Mouse (Mus musculus) left cerebral cortex, adult 2 months (tissue): ENCODE data around the gene Rpl12. TPM values are rescaled to one million over a fixed set of nuclear protein-coding genes. Genes with fewer than 3 reads are reported as not detected.
A peak's percentile ranks its signal among the peaks of the same experiment; 100 is the strongest.

Experiments used
- DNase-seq, 2 experiments: peaks; one replicate each; pipeline ENCODE4 v3.0.0; 2021 to 2022; ENCODE audit warnings: low spot score in 2 of 2, mixed read lengths in 1 of 2; ENCODE audit errors: extremely low spot score in 1 of 2
- H3K27ac ChIP-seq: fragments of 200-600 bp; 2 replicates; pipeline ENCODE4 v1.8.1; 2022
- H3K4me3 ChIP-seq: fragments of 200-600 bp; 2 replicates; pipeline ENCODE4 v1.8.1; 2022
- CTCF ChIP-seq: fragments of 200-600 bp; IDR thresholded peaks from 2 replicates; pipeline ENCODE4 v1.8.1; 2022; ENCODE audit warnings: antibody characterized with exemption, mild to moderate bottlenecking, moderate library complexity
- intact Hi-C: fragments of 180-260 bp; cut with DNase I; formaldehyde crosslinking; loops from one replicate; pipeline ENCODE4 v1.15.1; 2025
- long read RNA-seq, 2 experiments: library from polyadenylated mRNA; stranded (forward); transcript quantifications; one replicate each; pipeline ENCODE4 v2.0.0; 2021; ENCODE audit warnings: borderline mapping rate in 2 of 2
- total RNA-seq, 2 experiments: library from RNA; stranded (reverse); gene quantifications; 2 replicates each; pipeline ENCODE4 v1.2.3; 2021

Rpl12 gene
- 100 to 1,000 TPM; 110 to 129 TPM for total RNA-seq
- long read RNA-seq, experiment 1, transcript Rpl12-203 (7 exons, 1,242 nt) = major isoform, 14 of 16 reads
- long read RNA-seq, experiment 1, partial matches to known transcripts = 1 of 16 reads
- long read RNA-seq, experiment 1, other reads (novel, unspliced or antisense) = 1 of 16 reads
- long read RNA-seq, experiment 2, transcript Rpl12-203 (7 exons, 1,242 nt) = major isoform, 9 of 12 reads
- long read RNA-seq, experiment 2, partial matches to known transcripts = 0 of 12 reads
- long read RNA-seq, experiment 2, other reads (novel, unspliced or antisense) = 2 of 12 reads

GRCm38 (mm10) chr2:32961192-32961995 is at the start of gene Rpl12, which contains the start of gene Lrsam1:
Rpl12 (plus strand) TSS chr2:32961559.
Lrsam1 (minus strand) TSS chr2:32961614.
- Histone ChIP-seq H3K4me3 (peak within 1 kb of the TSS; percentile 73), H3K27ac (peak within 1 kb of the TSS; percentile 92)
- intact Hi-C loops = no loop called here
- no peak for TF ChIP-seq CTCF
- peak; percentile 90 to 93 for DNase-seq

GRCm38 (mm10) chr2:32911639-32912182 is 49.6 kb upstream of the Rpl12 start:
- no peak overlapping the region for H3K27ac ChIP-seq
- intact Hi-C loops = loop anchor here (1.0 to 5.0 kb wide), 3 partner anchors 35 to 134 kb away; partner anchors contain the start of genes Fam129b, Ptrh1 and Ttc16
- no peak for DNase-seq
- H3K4me3 ChIP-seq = no peak overlapping the region
- TF ChIP-seq CTCF = no peak

DNA sequence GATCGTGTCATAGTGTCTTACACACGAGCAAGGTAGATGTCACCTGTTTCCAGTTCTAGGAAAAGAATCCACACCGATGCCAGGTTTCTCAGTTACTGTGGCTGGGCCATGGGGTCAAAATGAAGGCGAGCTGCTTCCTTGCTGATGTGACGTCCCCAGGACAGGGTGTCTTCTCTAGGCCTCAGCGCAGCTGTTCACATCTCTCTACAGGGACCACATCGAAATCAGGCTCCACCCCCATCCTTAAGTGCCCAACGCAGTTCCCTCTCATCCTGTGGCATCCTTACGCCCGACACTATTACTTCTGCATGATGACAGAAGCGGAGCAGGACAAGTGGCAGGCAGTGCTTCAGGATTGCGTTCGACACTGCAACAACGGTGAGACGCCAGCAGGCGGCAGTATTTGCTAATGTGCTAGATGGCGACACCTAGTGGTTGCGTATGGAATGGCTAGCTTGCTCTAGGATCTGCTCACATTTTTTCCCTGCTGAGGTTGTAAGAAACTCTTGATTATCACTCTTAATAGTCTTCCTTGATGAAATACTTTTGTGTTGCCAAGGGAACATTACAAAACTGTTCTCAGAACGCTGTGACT is 49.1 kb upstream of the Rpl12 start:
- H3K27ac ChIP-seq = no peak overlapping the region
- no peak; the same call in none of the 2 replicates for TF ChIP-seq CTCF
- intact Hi-C loops = loop anchor here (1.0 to 5.0 kb wide), 3 partner anchors 36 to 135 kb away; partner anchors contain the start of genes Fam129b, Ptrh1 and Ttc16
- peak; percentile 79 to 87 for DNase-seq
- H3K4me3 ChIP-seq = no peak overlapping the region

DNA sequence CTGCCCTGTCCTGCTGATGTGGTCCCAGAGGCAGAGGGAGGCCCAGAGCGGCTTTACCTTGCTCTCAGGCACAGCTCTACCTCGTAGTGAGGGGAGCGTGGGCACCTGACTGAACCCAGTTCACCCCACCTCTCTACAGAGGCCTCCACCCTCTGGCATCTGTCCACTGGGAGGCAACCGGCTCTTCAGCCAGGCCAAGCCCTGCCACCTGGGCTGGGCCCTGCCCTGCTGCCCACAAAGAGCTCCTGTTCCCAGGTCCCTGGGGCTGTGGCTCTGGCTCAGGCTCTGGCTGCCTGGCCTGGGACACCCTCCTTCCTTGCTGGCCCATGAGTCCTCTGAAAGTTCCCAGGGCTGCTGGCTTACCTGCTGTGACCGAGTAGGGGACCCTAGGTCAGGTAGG is 47.0 kb upstream of the Rpl12 start:
- no peak for TF ChIP-seq CTCF
- H3K27ac ChIP-seq = peak overlapping the region; percentile 50
- intact Hi-C loops = loop anchor here (5.0 kb wide), 1 partner anchor 137 kb away; the partner anchor contains the start of genes Ptrh1 and Ttc16
- no peak overlapping the region for H3K4me3 ChIP-seq
- no peak for DNase-seq

DNA sequence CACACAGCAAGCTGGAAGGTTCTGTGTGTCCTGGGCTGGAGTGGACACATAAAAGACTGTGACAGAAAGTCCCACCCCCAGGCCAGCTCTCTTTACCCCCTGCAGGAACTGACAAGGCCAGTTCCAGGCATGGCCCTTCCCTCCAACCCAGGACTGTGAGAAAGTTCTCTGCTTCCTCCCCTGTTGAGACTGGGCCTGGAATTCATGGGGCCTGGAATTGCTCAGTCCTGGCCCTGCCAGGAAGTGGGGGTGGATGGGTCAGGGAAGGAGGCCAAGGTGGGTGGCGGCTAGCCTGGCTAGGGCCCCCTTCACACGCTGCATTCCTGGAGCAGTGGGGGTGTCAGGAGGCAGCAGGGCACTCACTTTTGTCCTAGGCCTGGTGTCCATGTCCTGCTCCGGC is 46.5 kb upstream of the Rpl12 start:
- intact Hi-C loops = loop anchor here (5.0 kb wide), 1 partner anchor 138 kb away; the partner anchor contains the start of genes Ptrh1 and Ttc16

GRCm38 (mm10) chr2:32917526-32917925 is 43.8 kb upstream of the Rpl12 start:
- H3K4me3 ChIP-seq = no peak overlapping the region
- H3K27ac ChIP-seq = peak overlapping the region; percentile 70
- intact Hi-C loops = no loop called here
- peak; percentile 74 to 78 for DNase-seq
- no peak for TF ChIP-seq CTCF

More for the DNA sequence above, 46.5 kb upstream of the Rpl12 start:
- no peak for DNase-seq
- peak overlapping the region; percentile 50; the same call in 1 of the 2 replicates for H3K27ac ChIP-seq
- no peak overlapping the region for H3K4me3 ChIP-seq
- no peak for TF ChIP-seq CTCF

DNA sequence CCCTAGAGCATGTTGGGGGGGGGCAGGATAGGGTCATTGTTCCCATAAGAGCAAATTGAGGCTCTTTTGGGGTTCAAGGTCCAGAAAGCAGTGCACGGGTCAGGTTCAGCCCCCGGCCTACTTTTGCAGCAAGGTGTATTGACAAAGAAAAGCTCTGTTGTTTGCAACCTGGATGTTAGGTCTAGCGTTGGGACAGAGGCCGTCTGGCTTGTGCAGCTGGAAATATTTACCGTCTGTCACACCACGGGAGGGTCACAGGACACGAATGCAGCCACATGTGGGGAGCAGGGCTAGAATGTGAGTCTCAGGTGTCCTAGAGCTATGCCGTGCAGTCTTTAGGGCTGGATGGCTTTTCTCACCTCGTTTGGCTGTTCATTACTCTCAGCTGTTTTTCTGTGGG is 43.0 kb upstream of the Rpl12 start:
- TF ChIP-seq CTCF = no peak
- intact Hi-C loops = no loop called here
- Histone ChIP-seq H3K27ac (peak overlapping the region; percentile 70; the same call in 1 of the 2 replicates), H3K4me3 (no peak overlapping the region)
- no peak for DNase-seq

GRCm38 (mm10) chr2:32921235-32921634 is 40.1 kb upstream of the Rpl12 start:
- DNase-seq = no peak
- H3K27ac ChIP-seq = no peak overlapping the region; the same call in 1 of the 2 replicates
- H3K4me3 ChIP-seq = no peak overlapping the region
- intact Hi-C loops = no loop called here
- no peak; the same call in 1 of the 2 replicates for TF ChIP-seq CTCF

DNA sequence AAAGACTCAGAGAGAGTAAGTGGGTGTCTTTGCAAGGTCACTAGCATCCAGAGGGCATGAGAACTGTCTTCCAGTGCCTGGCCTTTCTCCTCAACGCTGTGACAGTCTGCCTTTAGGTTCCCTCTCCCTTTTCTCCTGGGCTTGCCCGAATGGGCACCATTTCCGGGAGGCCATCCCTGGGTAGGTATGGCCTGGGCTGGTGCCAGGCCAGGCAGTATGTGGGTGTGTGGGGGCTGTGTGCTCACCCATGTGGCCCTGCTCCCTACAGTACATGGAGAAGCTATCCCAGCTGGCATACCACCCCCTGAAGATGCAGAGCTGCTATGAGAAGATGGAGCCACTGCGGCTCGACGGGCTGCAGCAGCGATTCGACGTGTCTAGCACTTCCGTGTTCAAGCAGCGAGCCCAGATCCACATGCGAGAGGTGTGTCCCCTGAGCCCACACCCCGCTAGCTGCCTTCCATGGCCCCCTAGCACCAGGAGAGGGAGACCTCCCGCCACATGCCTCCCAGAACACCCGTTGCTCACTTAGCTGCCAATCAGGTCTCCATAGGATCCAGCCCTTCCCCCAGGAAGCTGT is 39.5 kb upstream of the Rpl12 start:
- DNase-seq = no peak
- H3K27ac ChIP-seq = no peak overlapping the region; the same call in 1 of the 2 replicates
- intact Hi-C loops = no loop called here
- TF ChIP-seq CTCF = no peak
- no peak overlapping the region for H3K4me3 ChIP-seq

DNA sequence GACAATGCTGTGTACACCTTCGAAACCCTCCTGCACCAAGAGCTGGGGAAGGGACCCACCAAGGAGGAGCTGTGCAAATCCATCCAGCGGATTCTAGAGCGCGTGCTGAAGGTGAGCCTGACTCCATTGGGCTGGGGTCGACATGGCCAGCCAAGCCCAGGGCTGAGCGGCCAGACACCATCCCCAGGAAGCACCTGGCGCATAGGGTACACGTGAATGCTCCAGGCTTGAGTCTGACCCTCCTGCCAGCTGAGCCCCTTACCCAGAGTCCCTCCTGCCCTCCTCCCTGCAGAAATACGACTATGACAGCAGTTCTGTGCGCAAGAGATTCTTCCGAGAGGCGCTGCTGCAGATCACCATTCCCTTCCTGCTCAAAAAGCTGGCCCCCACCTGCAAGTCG is 38.8 kb upstream of the Rpl12 start:
- no peak for DNase-seq
- TF ChIP-seq CTCF = no peak
- no peak overlapping the region for H3K27ac ChIP-seq
- intact Hi-C loops = no loop called here
- H3K4me3 ChIP-seq = no peak overlapping the region
